Mouse (Mus musculus): Measurements from ENCODE around the gene Zfpm1.

Zfpm1 gene

GRCm38 (mm10) chr8:122274651-122275391 lies 7.1 kb upstream of the Zfpm1 start:
- peak; percentile 69 to 77 for DNase-seq (ENCODE audit: inconsistent age in 2 of 2, low spot score in 1 of 2)

DNA sequence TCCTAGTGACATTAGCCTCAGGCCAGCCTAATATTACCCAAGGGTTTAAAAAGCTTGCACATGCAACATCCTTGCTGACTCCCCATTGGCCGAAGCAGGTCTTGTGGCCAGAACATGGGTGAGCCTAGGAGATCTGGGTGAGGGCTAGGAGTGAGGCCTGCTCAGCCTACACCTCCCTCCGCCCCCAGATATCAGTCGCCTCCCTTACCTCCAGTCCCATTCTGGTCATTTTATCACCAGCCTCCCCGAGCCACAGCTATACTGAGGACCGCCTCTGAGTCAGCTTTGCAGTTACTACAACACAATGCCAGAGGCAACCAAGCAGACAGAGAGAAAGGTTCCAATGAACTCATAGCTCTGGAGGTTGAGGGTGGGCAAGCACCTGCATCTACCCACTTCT lies 5.6 kb upstream of the Zfpm1 start:
- DNase-seq (ENCODE audit: inconsistent age in 2 of 2, low spot score in 1 of 2), result no peak

- no peak for DNase-seq (ENCODE audit: inconsistent age in 2 of 2, low spot score in 1 of 2)
Measured at GRCm38 (mm10) chr8:122277204-122277995, 4.5 kb upstream of the Zfpm1 start.

DNA sequence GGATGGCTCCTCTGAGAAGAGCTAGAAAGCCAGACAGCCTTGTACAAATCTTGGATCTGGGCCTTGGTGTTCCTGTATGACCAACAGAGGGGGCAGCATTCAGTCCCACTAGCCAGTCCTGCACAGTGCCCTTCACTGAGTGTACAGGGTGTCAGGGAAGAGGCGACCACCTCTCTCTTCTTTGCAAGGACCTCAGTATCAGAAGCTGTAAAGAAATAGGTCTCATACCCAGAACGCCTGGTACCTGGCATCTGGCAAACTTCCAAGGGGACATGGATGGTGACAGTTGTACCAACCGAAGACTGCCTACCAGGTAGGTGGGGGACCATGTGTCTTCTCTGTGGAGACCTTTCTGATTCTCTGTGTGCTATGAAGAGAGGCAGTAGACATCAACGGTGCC lies 1.8 kb upstream of the Zfpm1 start:
- peak; percentile 49 to 66 for DNase-seq (ENCODE audit: inconsistent age in 2 of 2, low spot score in 1 of 2)

DNA sequence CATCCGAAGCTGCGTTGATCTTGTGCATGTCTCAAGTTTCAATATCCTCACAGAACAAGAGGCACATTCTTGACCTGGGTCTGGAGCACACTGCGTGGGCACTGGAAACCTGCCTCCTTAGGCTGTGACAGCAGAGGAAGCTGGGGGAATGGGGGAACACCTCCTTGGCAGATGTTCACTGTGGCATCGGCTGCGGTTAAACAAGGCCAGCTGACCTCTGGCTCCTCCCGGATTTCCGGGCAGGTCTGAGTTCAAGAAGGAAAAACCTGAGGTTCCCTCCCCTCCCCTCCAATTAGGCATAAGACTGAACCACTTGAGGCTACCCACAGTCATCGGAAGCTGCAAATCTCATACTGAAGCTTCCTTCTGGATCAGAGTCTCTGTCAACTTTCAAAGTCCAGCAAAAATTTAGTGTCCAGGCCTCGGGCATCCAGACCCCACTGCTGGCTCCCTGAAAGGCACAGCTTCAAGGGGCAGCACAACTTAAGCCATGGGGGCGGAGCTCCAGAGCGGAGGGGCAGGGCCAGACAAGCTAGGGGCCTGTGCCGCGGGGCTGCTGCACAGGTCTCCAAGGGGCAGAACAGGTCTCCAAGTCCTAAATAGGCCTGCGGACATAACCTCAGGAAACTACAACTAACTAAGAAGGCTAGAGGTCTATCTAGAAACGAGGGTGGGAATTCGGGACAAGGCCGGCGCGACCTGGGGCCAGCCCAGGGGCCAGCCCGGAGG lies 1.2 kb upstream of the Zfpm1 start:
- DNase-seq (ENCODE audit: inconsistent age in 2 of 2, low spot score in 1 of 2), result peak in 1 of 2 experiments; percentile 53

DNA sequence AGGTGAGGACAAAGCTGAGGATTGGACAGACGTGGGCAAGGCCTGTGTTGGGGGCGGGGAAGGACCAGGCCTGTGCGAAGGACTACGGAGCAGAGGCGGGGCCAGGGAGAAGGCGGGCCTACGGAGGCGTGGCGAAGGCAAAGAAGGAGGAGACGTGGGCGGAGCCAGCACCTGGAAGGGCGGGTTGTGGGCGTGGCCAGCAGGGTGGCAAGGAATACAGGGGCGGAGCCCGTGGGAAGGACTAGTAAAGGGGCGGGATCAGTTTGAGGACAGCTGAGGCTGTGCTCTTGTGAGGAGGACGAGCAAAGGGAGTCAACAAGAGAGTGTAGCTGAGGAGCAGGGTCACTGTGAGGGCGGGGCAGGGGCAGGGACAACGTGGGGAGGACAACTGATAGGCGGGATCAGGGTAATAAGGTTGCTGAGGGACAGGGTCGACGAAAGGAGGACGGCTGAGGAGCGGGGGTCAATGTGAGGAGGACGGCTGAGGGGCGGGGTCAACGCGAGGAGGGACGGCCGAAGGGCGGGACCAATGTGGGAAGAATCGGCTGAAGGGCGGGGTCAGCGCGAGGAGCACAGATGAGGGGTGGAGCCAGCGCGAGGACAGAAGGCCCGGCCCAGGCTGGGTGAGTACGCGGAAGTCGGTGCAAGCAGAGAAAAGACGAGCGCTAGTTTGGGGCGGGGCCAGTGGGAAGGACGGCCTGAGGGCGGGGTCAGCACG lies 465 bp upstream of the Zfpm1 start:
- peak; percentile 100 for DNase-seq (ENCODE audit: inconsistent age in 2 of 2, low spot score in 1 of 2)

GRCm38 (mm10) chr8:122282501-122283355 lies 787 bp downstream of the Zfpm1 start:
- DNase-seq (ENCODE audit: inconsistent age in 2 of 2, low spot score in 1 of 2), result peak; percentile 72 to 83

GRCm38 (mm10) chr8:122283356-122284202 lies 1.6 kb downstream of the Zfpm1 start:
- DNase-seq (ENCODE audit: inconsistent age in 2 of 2, low spot score in 1 of 2), result peak; percentile 82 to 88

- DNase-seq (ENCODE audit: inconsistent age in 2 of 2, low spot score in 1 of 2), result peak; percentile 68 to 86
Measured at GRCm38 (mm10) chr8:122284203-122284658, 2.3 kb downstream of the Zfpm1 start.

GRCm38 (mm10) chr8:122284659-122285261 lies 2.8 kb downstream of the Zfpm1 start:
- peak; percentile 37 to 69 for DNase-seq (ENCODE audit: inconsistent age in 2 of 2, low spot score in 1 of 2)

- DNase-seq (ENCODE audit: inconsistent age in 2 of 2, low spot score in 1 of 2), result no peak
Measured at GRCm38 (mm10) chr8:122285727-122286126, 3.8 kb downstream of the Zfpm1 start.

DNA sequence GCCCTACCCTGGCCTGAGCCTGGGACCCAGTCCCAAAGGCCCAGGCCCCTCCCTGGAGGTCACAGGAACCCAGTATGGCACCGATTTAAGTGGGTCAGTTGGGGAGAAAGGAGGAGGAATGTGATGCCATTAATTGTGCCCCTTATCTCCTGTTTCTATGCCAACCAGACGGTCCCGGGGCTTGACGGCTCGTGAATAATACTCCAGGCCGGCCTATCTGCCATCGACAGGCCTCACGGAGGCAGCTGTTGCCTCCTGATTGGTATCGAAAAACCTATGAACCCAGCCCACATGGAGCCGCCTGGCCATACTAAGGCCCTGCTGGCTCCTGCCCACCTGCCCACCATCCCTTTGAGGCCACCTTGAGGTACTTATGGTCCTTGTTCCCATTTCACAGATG lies 5.0 kb downstream of the Zfpm1 start:
- peak; percentile 41 to 60 for DNase-seq (ENCODE audit: inconsistent age in 2 of 2, low spot score in 1 of 2)

DNA sequence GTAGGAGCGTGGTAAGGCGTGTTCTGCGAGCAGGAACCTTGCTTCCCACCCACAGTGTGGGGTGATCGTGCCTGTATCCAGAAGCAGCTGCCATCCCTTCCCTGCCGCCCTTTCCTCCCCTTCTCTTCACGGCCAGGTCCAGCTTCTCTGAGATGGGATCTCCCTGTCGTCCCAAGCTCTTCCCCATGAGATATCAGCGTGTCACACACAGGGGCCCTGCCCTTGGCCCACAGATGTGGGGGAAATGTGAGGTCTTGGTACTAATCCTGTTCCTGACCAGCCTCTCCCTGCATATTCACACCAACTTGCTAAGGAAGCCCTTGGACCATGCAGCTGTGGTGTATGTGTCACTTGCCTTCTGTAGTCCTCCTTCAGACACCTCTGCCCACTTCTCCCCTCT lies 5.8 kb downstream of the Zfpm1 start:
- DNase-seq (ENCODE audit: inconsistent age in 2 of 2, low spot score in 1 of 2), result no peak

GRCm38 (mm10) chr8:122288344-122288743 lies 6.4 kb downstream of the Zfpm1 start:
- no peak for DNase-seq (ENCODE audit: inconsistent age in 2 of 2, low spot score in 1 of 2)

- no peak for DNase-seq (ENCODE audit: inconsistent age in 2 of 2, low spot score in 1 of 2)
Measured at GRCm38 (mm10) chr8:122291075-122291474, 9.1 kb downstream of the Zfpm1 start.

GRCm38 (mm10) chr8:122291549-122291948 lies 9.6 kb downstream of the Zfpm1 start:
- no peak for DNase-seq (ENCODE audit: inconsistent age in 2 of 2, low spot score in 1 of 2)

- no peak for DNase-seq (ENCODE audit: inconsistent age in 2 of 2, low spot score in 1 of 2)
Measured at GRCm38 (mm10) chr8:122293484-122293883, 11.5 kb downstream of the Zfpm1 start.

GRCm38 (mm10) chr8:122294273-122294683 lies 12.3 kb downstream of the Zfpm1 start:
- DNase-seq (ENCODE audit: inconsistent age in 2 of 2, low spot score in 1 of 2), result peak; percentile 77 to 86

- DNase-seq (ENCODE audit: inconsistent age in 2 of 2, low spot score in 1 of 2), result no peak
Measured at GRCm38 (mm10) chr8:122295389-122295788, 13.4 kb downstream of the Zfpm1 start.
